Mouse (Mus musculus): Measurements from ENCODE around the gene Slc7a14.

DNA sequence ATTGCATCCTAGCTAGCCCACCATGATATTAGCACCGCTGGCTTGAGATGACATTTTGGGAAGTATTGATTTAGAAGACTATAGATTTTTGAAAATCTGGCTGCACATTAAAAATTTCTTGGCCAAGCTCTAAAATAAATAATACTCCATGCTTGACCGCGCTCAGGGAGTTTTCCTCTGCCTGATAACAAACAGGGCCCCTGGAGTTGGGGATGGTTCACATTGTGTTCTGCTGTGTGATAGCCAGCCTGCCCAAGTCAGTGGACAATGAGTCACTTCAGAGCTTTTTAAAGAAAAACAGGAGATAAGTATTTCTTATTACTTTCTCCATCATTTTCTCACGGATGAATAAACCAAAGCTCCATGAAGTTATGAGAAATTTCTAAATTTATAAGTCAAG, 90.1 kb downstream of the Slc7a14 start:
- TF ChIP-seq POLR2A (IDR thresholded peaks at IDR 0.05; ENCODE audit: insufficient read depth, low read depth, low read length) (no peak), CTCF (IDR thresholded peaks at IDR 0.05) (no peak)
